Mouse (Mus musculus) midbrain, embryonic 12.5 days (tissue): Measurements from ENCODE around the gene Itpk1. TPM values are rescaled to one million over a fixed set of nuclear protein-coding genes. Genes with fewer than 3 reads are reported as not detected.

Experiments
- microRNA counts: library from miRNA; unstranded; fragments of <30 nt; microRNA quantifications from one replicate; lab custom pipeline; 2017
- microRNA-seq: library from miRNA; unstranded; fragments of <30 nt; microRNA quantifications from one replicate; pipeline ENCODE4, GENCODE M21; 2017
- polyA plus RNA-seq: library from polyadenylated mRNA; unstranded; fragments of >200 nt; fragmentation: Nextera tagmentation; extraction: Ambion mirVana; gene quantifications from 2 replicates; pipeline ENCODE4 v1.2.1, GENCODE M21; 2016

Gene Itpk1
- polyA plus RNA-seq, 1 experiment from 2014 or later = 15.4 TPM

MicroRNAs within 50 kb of the gene (microRNA counts, 519-probe panel; counts per million panel counts)
- microRNA mmu-miR-1936 (lab: Ali Mortazavi, UCI) = not detected

Small RNA genes lying within 50 kb of the gene (microRNA-seq; reads per million reads assigned to microRNA genes)
- not detected for gene Mir1936

Other genes starting within 250 kb of the Itpk1 start
- gene Golga5, start 235.8 kb downstream of the Itpk1 start, polyA plus RNA-seq = 32.1 and 35.2 TPM in 2 replicates
- gene Chga, start 150.0 kb downstream of the Itpk1 start, polyA plus RNA-seq = 44.6 and 48.1 TPM in 2 replicates
- gene Moap1, start 38.7 kb upstream of the Itpk1 start, polyA plus RNA-seq = 36.8 and 41.6 TPM in 2 replicates
- 12.6 TPM in 2 replicates for gene Tmem251, start 38.8 kb upstream of the Itpk1 start, polyA plus RNA-seq
- gene Gm28051, start 52.8 kb upstream of the Itpk1 start, polyA plus RNA-seq = not detected in 2 replicates
- 46.0 and 48.2 TPM in 2 replicates for gene Gon7, start 52.9 kb upstream of the Itpk1 start, polyA plus RNA-seq
- gene Ubr7, start 53.0 kb upstream of the Itpk1 start, polyA plus RNA-seq = 54.1 and 56.0 TPM in 2 replicates
- gene Gm20604, start 53.7 kb upstream of the Itpk1 start, polyA plus RNA-seq = 32.6 and 36.8 TPM in 2 replicates
- gene Btbd7, start 173.5 kb upstream of the Itpk1 start, polyA plus RNA-seq = 25.8 and 29.6 TPM in 2 replicates
- not detected in 2 replicates for gene Cox8c, start 194.4 kb upstream of the Itpk1 start, polyA plus RNA-seq
- 4.8 and 4.9 TPM in 2 replicates for gene Unc79, start 243.9 kb upstream of the Itpk1 start, polyA plus RNA-seq